Mouse (Mus musculus) retina, postnatal 7 days (tissue): ENCODE data around the gene Fam149a.
"Not testable (repeated sequence)": the region's sequence is repeated elsewhere in the genome, so short reads cannot be mapped to it uniquely, and the experiment has no call there.

ENCODE experiments used
- DNase-seq: peaks from one replicate; pipeline ENCODE4 v3.0.0-alpha.2; 2012; ENCODE audit warnings: low read depth, low spot score

The Fam149a gene

DNA sequence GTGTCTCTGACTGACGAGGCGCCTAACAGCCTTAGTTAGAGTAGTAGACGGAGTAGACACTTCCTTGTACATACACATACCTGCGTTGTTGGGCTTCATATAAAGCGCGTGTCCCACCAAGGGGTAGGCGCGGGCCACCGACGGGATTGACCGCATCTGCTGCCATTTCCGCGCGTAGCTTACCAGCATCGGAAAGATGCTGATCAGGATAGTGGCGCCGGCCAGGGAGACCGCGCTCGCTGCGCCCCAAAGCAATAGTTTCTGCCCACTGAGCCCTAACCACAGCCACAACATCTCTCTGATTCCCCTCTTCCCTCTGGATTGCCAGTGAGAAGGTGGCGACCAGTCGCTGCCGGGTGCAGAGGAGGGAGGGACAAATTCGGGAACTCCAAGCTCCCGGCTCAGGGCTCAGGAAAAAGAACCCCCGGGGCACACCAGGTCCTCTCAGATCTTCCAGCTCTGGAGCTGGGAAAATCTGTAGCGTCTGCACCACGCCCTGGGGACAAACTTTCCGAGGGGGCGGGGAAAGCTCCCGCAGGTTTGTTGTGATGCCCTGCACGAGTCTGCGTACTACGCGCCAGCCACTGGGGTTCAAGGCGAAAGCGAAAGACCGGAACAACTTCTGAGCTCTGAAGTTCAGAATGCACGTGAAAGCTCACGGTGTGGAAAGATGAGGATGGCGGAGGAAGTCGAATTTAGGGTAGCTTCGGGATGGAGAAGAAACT, 49.2 kb downstream of the Fam149a start, which contains the start of gene Cyp4v3:
Gene Cyp4v3 (minus strand): TSS at position 532 of the 725 bp plus-strand sequence.
- DNase-seq, result no peak

DNA sequence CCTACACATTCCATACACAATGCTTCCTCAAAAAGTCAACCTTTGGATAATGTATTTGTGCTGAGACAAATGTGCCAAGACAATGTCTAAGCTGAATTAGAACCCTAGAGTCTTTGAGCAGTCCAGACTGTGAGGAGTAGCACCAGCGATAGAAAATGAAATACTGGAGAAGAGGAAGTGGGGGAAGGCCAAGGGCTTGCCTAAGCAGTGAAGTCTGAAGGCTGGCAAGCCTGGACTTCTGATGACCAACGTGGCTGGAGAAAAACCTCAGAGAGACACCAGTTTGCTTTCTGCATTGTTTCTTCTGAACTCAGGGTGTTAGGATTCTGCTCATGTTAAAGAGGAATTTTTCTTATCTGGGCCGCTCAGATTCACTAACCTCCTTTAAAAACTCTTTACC, 51.2 kb downstream of the Fam149a start:
- no peak for DNase-seq

DNA sequence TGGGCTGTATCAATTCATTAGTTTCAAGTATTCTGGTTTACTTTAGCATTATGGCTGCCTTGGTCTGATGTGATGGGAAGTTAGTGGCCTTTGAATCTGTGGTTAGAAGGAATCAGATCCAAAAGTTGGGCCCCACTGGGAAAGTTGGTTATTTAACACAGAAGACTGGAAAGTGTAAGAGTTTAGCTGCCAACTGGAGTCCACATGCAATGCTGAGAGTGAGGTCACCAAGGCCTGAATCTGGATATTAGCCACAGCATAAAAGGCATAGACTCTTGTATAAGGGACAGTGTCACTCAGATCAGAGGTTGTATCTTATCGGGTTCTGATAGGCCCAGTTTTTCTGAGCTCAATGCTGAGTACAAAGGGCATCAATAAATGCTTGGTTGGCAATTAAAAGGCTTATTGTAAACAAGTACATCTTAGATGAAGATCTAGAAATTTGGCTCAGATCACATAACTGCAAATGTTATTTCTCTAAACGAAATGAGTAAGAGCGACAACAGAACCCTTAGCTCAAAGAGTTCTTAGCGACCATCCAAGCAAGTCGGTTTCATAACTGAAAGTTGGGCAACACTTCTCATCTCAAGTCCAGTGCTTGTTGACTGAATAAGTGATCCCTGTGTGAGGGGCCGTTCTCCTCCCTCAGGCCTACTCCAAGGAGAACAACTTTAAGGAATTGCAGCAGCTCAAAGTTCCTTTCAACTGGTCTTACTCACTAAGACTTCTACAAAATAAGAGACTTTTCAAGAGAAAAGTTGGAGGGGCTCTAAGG, 52.7 kb downstream of the Fam149a start:
- DNase-seq, result no peak

DNA sequence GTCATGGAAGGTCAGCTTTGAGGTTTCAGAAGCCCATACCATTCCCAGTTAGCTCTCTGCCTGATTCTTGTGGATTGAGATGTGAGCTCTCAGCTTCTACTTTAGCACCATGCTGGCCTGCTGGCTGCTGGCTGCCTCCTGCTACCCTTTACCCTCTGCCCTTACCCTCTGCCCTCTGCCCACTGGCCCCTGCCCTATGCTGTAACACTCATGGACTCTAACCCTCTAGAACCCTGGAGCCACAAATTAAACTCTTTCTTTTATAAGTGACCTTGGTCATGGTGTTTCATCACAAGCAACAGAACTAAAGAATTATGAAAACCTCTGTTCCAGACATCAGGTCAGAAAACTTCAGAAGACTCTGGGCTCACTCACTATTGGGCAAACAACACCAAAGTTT, 55.0 kb downstream of the Fam149a start:
- not testable (repeated sequence) for DNase-seq

DNA sequence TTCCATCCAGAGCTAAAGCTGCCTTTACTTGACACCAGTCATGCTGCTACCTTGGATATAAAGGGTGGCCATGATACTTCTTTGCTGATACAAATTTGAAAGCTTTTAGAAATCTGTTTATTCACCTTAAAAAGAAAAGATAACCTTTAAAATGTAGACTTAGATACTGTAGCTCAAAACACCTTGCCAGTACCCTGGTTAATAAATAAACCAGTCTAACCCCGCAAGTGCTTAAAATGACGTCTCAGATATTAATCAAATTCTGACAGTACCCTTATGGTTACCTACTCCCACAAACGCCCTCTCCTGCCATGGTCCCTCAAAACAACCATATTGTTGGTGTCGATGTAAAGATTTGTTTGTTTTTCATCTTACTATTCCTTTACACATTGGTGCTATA, 57.9 kb downstream of the Fam149a start:
- no peak for DNase-seq

DNA sequence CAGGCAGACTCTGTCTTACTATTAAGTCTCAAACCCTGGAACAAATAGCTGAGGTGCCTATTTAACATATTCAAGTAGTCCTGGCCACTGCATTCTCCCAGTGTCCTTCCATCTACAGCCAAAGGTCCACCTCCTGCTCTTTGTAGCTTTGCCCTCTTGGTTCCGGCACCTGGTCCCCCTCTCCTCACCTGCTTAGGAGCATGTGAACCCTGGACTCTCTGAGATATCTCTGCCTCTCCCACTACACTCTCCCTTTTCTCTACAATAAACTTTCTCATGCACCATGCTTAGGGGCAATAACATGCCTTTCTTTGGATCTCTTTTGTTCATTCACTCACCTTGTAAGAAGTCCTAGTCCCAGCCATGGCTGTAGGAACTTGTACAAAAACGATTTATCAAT, 60.7 kb downstream of the Fam149a start:
- DNase-seq, result no peak

DNA sequence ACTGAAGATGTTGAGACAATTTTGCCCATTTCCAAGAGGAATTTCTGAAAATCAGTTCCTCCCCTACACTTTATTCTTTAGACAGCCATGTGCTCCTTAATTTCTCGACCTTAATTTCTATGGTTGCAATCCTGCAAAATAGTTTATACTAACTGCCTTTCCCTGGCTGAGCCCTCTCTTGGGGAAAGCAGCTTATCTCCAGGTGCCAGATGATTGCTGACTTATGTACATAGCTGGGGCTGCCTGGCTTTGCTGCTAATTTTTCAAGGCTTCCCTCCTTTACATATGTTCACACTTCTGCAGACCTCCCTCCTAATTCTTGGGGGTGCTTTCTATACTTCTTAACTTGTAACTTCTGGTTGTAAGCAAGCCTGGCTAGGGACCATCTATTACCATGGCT, 61.2 kb downstream of the Fam149a start:
- no peak for DNase-seq

DNA sequence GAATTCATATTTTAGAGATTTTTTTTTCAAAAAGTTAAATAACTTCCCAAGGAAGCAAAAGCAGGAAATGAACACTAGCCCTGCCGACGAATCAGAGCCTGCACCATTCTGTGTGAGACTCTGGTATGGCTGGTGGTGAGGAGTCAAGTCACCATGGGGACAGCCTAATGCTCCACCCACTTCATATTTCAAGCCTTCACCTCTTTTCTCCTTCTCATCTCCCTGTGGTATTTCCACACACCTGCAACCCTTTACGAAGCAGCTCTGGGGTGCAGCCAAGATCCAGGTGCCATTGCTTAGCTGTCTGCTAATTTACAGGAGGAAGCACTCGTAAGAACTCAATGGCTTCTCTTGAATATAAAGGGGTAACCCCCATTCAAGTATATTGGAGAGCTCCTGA, 71.1 kb downstream of the Fam149a start:
- no peak for DNase-seq

DNA sequence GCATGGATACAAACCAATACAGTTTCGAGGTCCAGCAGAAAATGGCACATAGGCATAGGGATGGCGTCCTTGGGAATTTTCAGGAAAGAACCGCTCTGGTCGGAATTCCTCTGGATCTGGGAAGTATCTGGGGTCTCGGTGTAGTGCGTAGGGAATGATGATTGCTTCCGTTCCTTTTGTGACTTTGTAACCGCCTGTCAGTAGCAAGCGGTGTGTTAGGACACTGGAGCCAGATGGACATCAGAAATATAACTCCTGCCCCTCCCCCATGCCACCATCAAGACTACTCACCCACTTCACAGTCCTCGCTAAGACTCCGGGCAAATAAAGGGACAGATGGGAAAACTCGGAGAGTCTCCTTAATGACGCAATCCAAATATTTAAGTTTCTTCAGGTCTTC, 73.7 kb downstream of the Fam149a start, which contains the start of gene Gm45753:
Gene Gm45753 (minus strand): TSS at position 101 of the 400 bp plus-strand sequence.
- DNase-seq, result no peak

DNA sequence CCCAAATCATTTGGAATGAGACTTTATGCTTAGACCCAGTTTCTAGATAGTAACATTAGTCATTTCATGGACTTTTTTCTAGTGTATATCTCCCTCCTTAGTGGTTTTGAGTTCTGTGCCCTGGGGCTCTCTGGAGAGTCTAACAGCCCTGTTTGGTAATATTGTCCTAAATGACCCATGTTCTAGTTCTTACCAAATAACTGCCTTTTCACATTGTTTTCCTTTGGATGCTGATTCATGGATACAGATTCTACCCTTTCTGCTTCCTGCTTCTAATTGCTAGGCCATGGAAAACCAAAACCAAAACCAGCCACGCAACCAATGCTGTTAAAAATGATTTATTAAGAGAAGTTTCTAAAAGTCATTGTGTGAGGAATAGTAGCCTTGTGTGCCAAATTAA, 76.6 kb downstream of the Fam149a start:
- DNase-seq, result no peak

DNA sequence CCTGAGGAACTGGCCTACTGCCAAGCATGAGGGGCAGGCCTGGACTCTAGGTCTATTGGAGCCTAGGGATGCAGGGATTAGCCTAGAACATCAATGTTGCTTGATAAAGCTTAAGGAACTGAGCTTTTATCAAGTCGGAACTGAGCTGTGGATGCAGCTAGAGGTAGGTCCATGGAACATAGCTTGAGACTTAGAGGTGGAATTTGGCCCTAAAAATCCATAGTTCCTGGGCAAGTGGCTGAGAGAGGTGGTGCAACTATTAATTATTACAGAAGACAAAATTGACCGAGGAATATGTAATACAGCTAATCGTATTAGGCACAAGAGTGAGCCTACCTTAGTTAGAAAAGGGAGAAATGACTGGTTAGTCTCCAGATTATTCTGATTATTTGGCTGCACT, 77.7 kb downstream of the Fam149a start:
- no peak for DNase-seq

DNA sequence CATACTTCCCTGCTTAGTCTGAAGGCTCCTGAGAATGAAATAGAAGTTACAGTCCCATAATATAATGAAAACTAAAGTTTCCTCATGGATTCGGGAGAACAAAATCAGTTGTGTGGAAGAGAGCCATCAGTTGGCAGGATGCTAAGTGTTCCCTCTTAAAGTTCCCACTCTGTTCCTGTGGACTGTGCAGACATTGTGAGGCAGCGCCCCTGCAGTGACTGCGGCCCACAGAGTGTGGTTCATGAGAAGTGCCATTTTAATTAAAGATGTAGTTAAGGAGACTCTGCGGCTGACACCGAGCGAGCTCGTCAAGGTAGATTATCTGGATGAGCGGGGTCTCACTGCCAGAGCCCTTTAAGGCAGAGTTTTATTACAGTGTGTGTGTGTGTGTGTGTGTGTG, 79.7 kb downstream of the Fam149a start:
- no peak for DNase-seq

DNA sequence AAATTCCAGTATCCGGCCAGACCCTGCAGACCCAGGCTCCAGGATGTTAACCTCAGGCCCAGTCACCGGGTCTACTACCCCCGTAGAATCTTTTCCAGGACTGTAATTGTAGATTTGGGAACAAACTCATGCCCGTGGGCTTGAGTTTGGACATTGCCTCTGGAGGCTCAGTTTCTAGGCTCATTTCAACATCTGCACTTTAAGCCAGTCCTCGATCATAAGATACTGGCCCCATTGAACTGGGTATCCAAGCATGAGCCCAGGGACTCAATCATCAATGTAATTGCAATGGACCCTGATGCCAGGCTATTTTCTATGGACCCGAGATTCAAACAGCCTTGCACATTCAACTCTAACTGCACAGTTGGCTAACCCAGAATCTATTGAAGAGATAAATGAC, 86.8 kb downstream of the Fam149a start:
- DNase-seq, result no peak

DNA sequence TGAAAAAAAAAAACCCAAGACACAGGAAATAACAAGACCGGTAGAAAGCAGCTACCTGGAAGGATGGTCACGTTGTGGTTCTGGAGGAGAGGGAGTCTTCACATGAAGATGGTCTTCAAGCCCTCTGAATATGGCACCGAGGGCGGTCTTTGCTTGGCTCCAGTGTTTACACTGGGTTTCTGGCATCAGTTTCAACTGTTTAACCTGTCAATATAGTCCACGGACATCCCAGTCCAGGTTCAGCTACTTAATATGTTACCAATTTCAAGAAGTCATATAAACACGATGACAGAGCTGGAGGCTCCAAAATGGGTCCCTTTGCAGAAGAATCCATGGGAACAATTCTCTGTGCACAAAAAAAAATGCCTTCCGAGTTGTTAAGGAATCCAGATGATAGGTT, 87.4 kb downstream of the Fam149a start, which contains the start of gene Klkb1:
Gene Klkb1 (minus strand): TSS at position 173 of the 400 bp plus-strand sequence.
- DNase-seq, result no peak

DNA sequence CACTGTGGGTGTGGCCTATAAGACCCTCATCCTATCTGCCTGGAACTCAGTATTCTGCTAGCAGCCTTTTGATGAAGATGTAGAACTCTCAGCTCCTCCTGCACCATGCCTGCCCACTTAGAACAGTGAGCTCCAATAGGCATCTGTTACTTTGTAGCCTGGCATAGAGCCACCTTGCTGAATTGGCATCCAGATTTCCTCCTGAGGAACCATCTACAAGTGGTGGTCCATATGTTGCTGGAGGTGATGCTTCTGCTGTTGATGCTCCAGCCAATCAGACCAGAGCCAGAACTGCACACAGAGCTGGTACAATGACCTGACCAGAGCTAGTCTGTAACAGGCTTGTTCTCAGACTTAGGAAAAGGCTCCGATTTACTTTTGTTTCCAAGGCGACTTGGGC, 90.3 kb downstream of the Fam149a start:
- no peak for DNase-seq
